Comparison of ENCODE assay signal across 13 mouse cellular contexts in genomic region chr4:138548124-138548561, GRCm38 (mm10).
DNase-seq lines count a peak whose midpoint lies in the region; ATAC-seq lines count a peak whose summit lies in the region.
"Had no signal": no experiment of that assay in that cellular context is flagged by ENCODE, and none has a peak within 500 bp of the region (broad histone marks: within the 10 kb centered on the region; RNA-seq: fewer than 3 reads in every experiment).

No protein-coding gene starts in this region.

- H3K36me3 ChIP-seq in forebrain, embryonic 12.5 days (replicated peaks): no peaks in the 10 kb centered on the region
- no peaks in the 10 kb centered on the region for H3K36me3 ChIP-seq in forebrain, embryonic 11.5 days (ENCODE audit: control insufficient read depth, insufficient read depth, low read length)
- H3K36me3 ChIP-seq in midbrain, embryonic 13.5 days: no peaks in the 10 kb centered on the region
- H3K36me3 ChIP-seq: lung, embryonic 15.5 days had no signal

- H3K9me3 ChIP-seq in forebrain, embryonic 12.5 days: no peaks in the 10 kb centered on the region
- H3K9me3 ChIP-seq in forebrain, embryonic 11.5 days (ENCODE audit: control insufficient read depth, low read length): no peaks in the 10 kb centered on the region
- no peaks in the 10 kb centered on the region for H3K9me3 ChIP-seq in midbrain, embryonic 13.5 days
- H3K9me3 ChIP-seq: lung, embryonic 15.5 days had no signal

- 0 out of 2 replicates have a peak, but pooled peaks have one; percentile 27 for ATAC-seq in forebrain, embryonic 12.5 days (ENCODE audit: low FRiP score)
- no peak for ATAC-seq in forebrain, embryonic 11.5 days (replicated peaks; ENCODE audit: low FRiP score)
- ATAC-seq in midbrain, embryonic 13.5 days: peak; percentile 69

- DNase-seq in forebrain, embryonic 11.5 days (ENCODE audit: low spot score): no peak
- DNase-seq in right cerebral cortex, adult 18-20 months: peak; percentile 87
- no peak for DNase-seq in right cerebral cortex, postnatal 4 days
- DNase-seq in telencephalon, adult 2 months (ENCODE audit: low read depth, low spot score): peak; percentile 76
- no peak for DNase-seq in lung, adult 18-20 months
- no peak for DNase-seq in adrenal gland, postnatal 14 days
- DNase-seq: heart, adult 2 months; heart, postnatal 4 days; kidney, postnatal 36 days had no signal

- H3K4me1 ChIP-seq in forebrain, embryonic 12.5 days: peaks cover 22% of the 10 kb centered on the region
- peaks cover 5% of the 10 kb centered on the region; the same call in 1 of the 2 replicates for H3K4me1 ChIP-seq in forebrain, embryonic 11.5 days (replicated peaks; ENCODE audit: control insufficient read depth, insufficient read depth, low read length)
- H3K4me1 ChIP-seq in midbrain, embryonic 13.5 days (replicated peaks): peaks cover 20% of the 10 kb centered on the region

- peaks cover 33% of the 10 kb centered on the region for H3K27me3 ChIP-seq in forebrain, embryonic 12.5 days
- H3K27me3 ChIP-seq in forebrain, embryonic 11.5 days (ENCODE audit: control insufficient read depth, insufficient read depth, low read length): no peaks in the 10 kb centered on the region
- H3K27me3 ChIP-seq in midbrain, embryonic 13.5 days: peaks cover 13% of the 10 kb centered on the region; the same call in 1 of the 2 replicates

- no peak overlapping the region for H3K4me3 ChIP-seq in forebrain, embryonic 12.5 days (replicated peaks)
- no peak overlapping the region for H3K4me3 ChIP-seq in forebrain, embryonic 11.5 days (ENCODE audit: low read depth, low read length)
- no peak overlapping the region for H3K4me3 ChIP-seq in midbrain, embryonic 13.5 days (replicated peaks)
- H3K4me3 ChIP-seq: heart, adult 2 months; lung, embryonic 15.5 days had no signal

- H3K9ac ChIP-seq in forebrain, embryonic 12.5 days: no peak overlapping the region
- no peak overlapping the region for H3K9ac ChIP-seq in forebrain, embryonic 11.5 days (ENCODE audit: low read length)
- no peak overlapping the region; the same call in 1 of the 2 replicates for H3K9ac ChIP-seq in midbrain, embryonic 13.5 days (replicated peaks)
- H3K9ac ChIP-seq: lung, embryonic 15.5 days had no signal

- H3K4me2 ChIP-seq in forebrain, embryonic 12.5 days: no peak overlapping the region
- H3K4me2 ChIP-seq in forebrain, embryonic 11.5 days (ENCODE audit: low read depth, low read length, severe bottlenecking): no peak overlapping the region
- peak overlapping the region; percentile 21 for H3K4me2 ChIP-seq in midbrain, embryonic 13.5 days (replicated peaks)
- H3K4me2 ChIP-seq: lung, embryonic 15.5 days had no signal

- 10% methylated on average over 10 of the region's 10 CpGs for WGBS in forebrain, embryonic 12.5 days
- 14% methylated on average over 10 of the region's 10 CpGs for WGBS in forebrain, embryonic 11.5 days
- 6% methylated on average over 10 of the region's 10 CpGs for WGBS in midbrain, embryonic 13.5 days

- no peak overlapping the region for H3K27ac ChIP-seq in forebrain, embryonic 12.5 days
- H3K27ac ChIP-seq in forebrain, embryonic 11.5 days (ENCODE audit: low read depth, low read length): no peak overlapping the region
- peak overlapping the region; percentile 47 for H3K27ac ChIP-seq in midbrain, embryonic 13.5 days
- H3K27ac ChIP-seq: heart, adult 2 months; lung, embryonic 15.5 days; stomach, postnatal 0 days had no signal

Comparison
In these comparisons a context has a peak if more than half of its experiments do, and no peak if none do; other contexts are left out.
1. DNase-seq: peak in right cerebral cortex, adult 18-20 months (single experiment) and telencephalon, adult 2 months (single experiment); none in forebrain, embryonic 11.5 days (single experiment), right cerebral cortex, postnatal 4 days (single experiment), lung, adult 18-20 months (0 of 2) and adrenal gland, postnatal 14 days (single experiment).